Mouse (Mus musculus): ENCODE results near the gene Gm45902. TPM values are rescaled to one million over a fixed set of nuclear protein-coding genes. Genes with fewer than 3 reads are reported as not detected.

The Gm45902 gene
- polyA plus RNA-seq, 1 experiment from 2014 or later, result 5.1 TPM

GRCm38 (mm10) chr2:3499543-3499942 lies 13.0 kb downstream of the Gm45902 start:
- no peak overlapping the region for H3K9ac ChIP-seq (ENCODE audit: low read depth, low read length)
- H3K4me3 ChIP-seq (ENCODE audit: low read depth, low read length), result no peak overlapping the region
- H3K27ac ChIP-seq (ENCODE audit: low read depth, low read length), result no peak overlapping the region
- H3K36me3 ChIP-seq (ENCODE audit: control insufficient read depth, insufficient read depth, low read length), result peaks cover 37% of the 10 kb centered on the region
- no peak overlapping the region for H3K4me2 ChIP-seq
- peak; percentile 68 for ATAC-seq (replicated peaks; ENCODE audit: low FRiP score)
- H3K27me3 ChIP-seq (replicated peaks; ENCODE audit: control insufficient read depth, insufficient read depth, low read length), result no peaks in the 10 kb centered on the region
- H3K9me3 ChIP-seq (ENCODE audit: control insufficient read depth, low read length), result no peaks in the 10 kb centered on the region
- no peak for DNase-seq (ENCODE audit: low spot score)
- H3K4me1 ChIP-seq (replicated peaks; ENCODE audit: control insufficient read depth, insufficient read depth, low read length), result no peaks in the 10 kb centered on the region
- 88% methylated on average over 6 of the region's 6 CpGs for WGBS

GRCm38 (mm10) chr2:3493833-3494409 lies 18.7 kb downstream of the Gm45902 start:
- Histone ChIP-seq H3K36me3 (ENCODE audit: control insufficient read depth, insufficient read depth, low read length) (peaks cover 55% of the 10 kb centered on the region), H3K4me3 (ENCODE audit: low read depth, low read length) (no peak overlapping the region), H3K4me2 (no peak overlapping the region), H3K9me3 (ENCODE audit: control insufficient read depth, low read length) (no peaks in the 10 kb centered on the region), H3K27me3 (replicated peaks; ENCODE audit: control insufficient read depth, insufficient read depth, low read length) (no peaks in the 10 kb centered on the region), H3K9ac (ENCODE audit: low read depth, low read length) (no peak overlapping the region), H3K4me1 (replicated peaks; ENCODE audit: control insufficient read depth, insufficient read depth, low read length) (no peaks in the 10 kb centered on the region), H3K27ac (ENCODE audit: low read depth, low read length) (no peak overlapping the region)
- peak; percentile 87 for ATAC-seq (replicated peaks; ENCODE audit: low FRiP score)
- DNase-seq (ENCODE audit: low spot score), result no peak
- WGBS, result 63% methylated on average over 3 of the region's 3 CpGs

GRCm38 (mm10) chr2:3489816-3490215 lies 22.8 kb downstream of the Gm45902 start:
- Histone ChIP-seq H3K4me2 (no peak overlapping the region), H3K4me1 (replicated peaks; ENCODE audit: control insufficient read depth, insufficient read depth, low read length) (no peaks in the 10 kb centered on the region), H3K36me3 (ENCODE audit: control insufficient read depth, insufficient read depth, low read length) (peaks cover 37% of the 10 kb centered on the region), H3K9me3 (ENCODE audit: control insufficient read depth, low read length) (no peaks in the 10 kb centered on the region), H3K27me3 (replicated peaks; ENCODE audit: control insufficient read depth, insufficient read depth, low read length) (no peaks in the 10 kb centered on the region), H3K4me3 (ENCODE audit: low read depth, low read length) (no peak overlapping the region), H3K27ac (ENCODE audit: low read depth, low read length) (no peak overlapping the region), H3K9ac (ENCODE audit: low read depth, low read length) (no peak overlapping the region)
- ATAC-seq (replicated peaks; ENCODE audit: low FRiP score) (no peak), DNase-seq (ENCODE audit: low spot score) (no peak)
- 93% methylated on average over 3 of the region's 3 CpGs for WGBS

GRCm38 (mm10) chr2:3480239-3480638 lies 32.4 kb downstream of the Gm45902 start:
- ATAC-seq (replicated peaks; ENCODE audit: low FRiP score), result peak; percentile 84

GRCm38 (mm10) chr2:3475746-3476251 lies 36.8 kb downstream of the Gm45902 start:
- H3K36me3 ChIP-seq (ENCODE audit: control insufficient read depth, insufficient read depth, low read length), result 0 out of 2 replicates have a peak, but pooled peaks cover 3% of the 10 kb centered on the region
- no peak overlapping the region for H3K27ac ChIP-seq (ENCODE audit: low read depth, low read length)
- DNase-seq (ENCODE audit: low spot score) (no peak), ATAC-seq (replicated peaks; ENCODE audit: low FRiP score) (no peak)
- H3K4me3 ChIP-seq (ENCODE audit: low read depth, low read length), result no peak overlapping the region
- WGBS, result 66% methylated on average over 3 of the region's 3 CpGs
- H3K4me1 ChIP-seq (replicated peaks; ENCODE audit: control insufficient read depth, insufficient read depth, low read length), result peaks cover 4% of the 10 kb centered on the region; the same call in 1 of the 2 replicates
- peak overlapping the region; percentile 48; the same call in 1 of the 2 replicates for H3K9ac ChIP-seq (ENCODE audit: low read depth, low read length)
- peaks cover 3% of the 10 kb centered on the region; the same call in 1 of the 2 replicates for H3K9me3 ChIP-seq (ENCODE audit: control insufficient read depth, low read length)
- peak overlapping the region; percentile 58 for H3K4me2 ChIP-seq
- no peaks in the 10 kb centered on the region for H3K27me3 ChIP-seq (replicated peaks; ENCODE audit: control insufficient read depth, insufficient read depth, low read length)

More at GRCm38 (mm10) chr2:3480239-3480638, 32.4 kb downstream of the Gm45902 start:
- WGBS, result 36% methylated on average over 3 of the region's 3 CpGs
- no peaks in the 10 kb centered on the region for H3K4me1 ChIP-seq (replicated peaks; ENCODE audit: control insufficient read depth, insufficient read depth, low read length)
- H3K27ac ChIP-seq (ENCODE audit: low read depth, low read length), result no peak overlapping the region
- H3K4me2 ChIP-seq, result 0 out of 2 replicates have a peak overlapping the region, but pooled peaks have one; percentile 12
- no peaks in the 10 kb centered on the region for H3K27me3 ChIP-seq (replicated peaks; ENCODE audit: control insufficient read depth, insufficient read depth, low read length)
- H3K4me3 ChIP-seq (ENCODE audit: low read depth, low read length), result no peak overlapping the region
- H3K9ac ChIP-seq (ENCODE audit: low read depth, low read length), result no peak overlapping the region
- no peak for DNase-seq (ENCODE audit: low spot score)
- peaks cover 3% of the 10 kb centered on the region; the same call in 1 of the 2 replicates for H3K9me3 ChIP-seq (ENCODE audit: control insufficient read depth, low read length)
- H3K36me3 ChIP-seq (ENCODE audit: control insufficient read depth, insufficient read depth, low read length), result no peaks in the 10 kb centered on the region

- H3K4me2 ChIP-seq, result peak within 1 kb of the TSS; percentile 68
- ATAC-seq (replicated peaks; ENCODE audit: low FRiP score), result peak; percentile 97
- 0% methylated on average over 42 of the region's 42 CpGs for WGBS
These were observed 37.7 kb downstream of the Gm45902 start, which contains the start of gene Suv39h2 for GRCm38 (mm10) chr2:3474861-3475283. Suv39h2 (minus strand) TSS chr2:3475031.

GRCm38 (mm10) chr2:3474361-3474805 lies 38.2 kb downstream of the Gm45902 start:
- Histone ChIP-seq H3K27ac (ENCODE audit: low read depth, low read length) (peak overlapping the region; percentile 92), H3K27me3 (replicated peaks; ENCODE audit: control insufficient read depth, insufficient read depth, low read length) (no peaks in the 10 kb centered on the region), H3K4me3 (ENCODE audit: low read depth, low read length) (peak overlapping the region; percentile 93), H3K4me2 (peak overlapping the region; percentile 68), H3K9ac (ENCODE audit: low read depth, low read length) (peak overlapping the region; percentile 93), H3K9me3 (ENCODE audit: control insufficient read depth, low read length) (peaks cover 2% of the 10 kb centered on the region; the same call in 1 of the 2 replicates), H3K36me3 (ENCODE audit: control insufficient read depth, insufficient read depth, low read length) (peaks cover 3% of the 10 kb centered on the region; the same call in 1 of the 2 replicates), H3K4me1 (replicated peaks; ENCODE audit: control insufficient read depth, insufficient read depth, low read length) (peaks cover 4% of the 10 kb centered on the region; the same call in 1 of the 2 replicates)
- DNase-seq (ENCODE audit: low spot score) (peak; percentile 64), ATAC-seq (replicated peaks; ENCODE audit: low FRiP score) (peak; percentile 66)
- WGBS, result under 1% methylated on average over 46 of the region's 46 CpGs

More at GRCm38 (mm10) chr2:3474861-3475283, 37.7 kb downstream of the Gm45902 start, which contains the start of gene Suv39h2:
- Histone ChIP-seq H3K4me1 (replicated peaks; ENCODE audit: control insufficient read depth, insufficient read depth, low read length) (peaks cover 4% of the 10 kb centered on the region; the same call in 1 of the 2 replicates), H3K9ac (ENCODE audit: low read depth, low read length) (peak within 1 kb of the TSS; percentile 93), H3K27me3 (replicated peaks; ENCODE audit: control insufficient read depth, insufficient read depth, low read length) (no peaks in the 10 kb centered on the region), H3K4me3 (ENCODE audit: low read depth, low read length) (peak within 1 kb of the TSS; percentile 93), H3K27ac (ENCODE audit: low read depth, low read length) (peak within 1 kb of the TSS; percentile 92), H3K9me3 (ENCODE audit: control insufficient read depth, low read length) (peaks cover 3% of the 10 kb centered on the region; the same call in 1 of the 2 replicates), H3K36me3 (ENCODE audit: control insufficient read depth, insufficient read depth, low read length) (0 out of 2 replicates have a peak, but pooled peaks cover 3% of the 10 kb centered on the region)
- peak; percentile 98 for DNase-seq (ENCODE audit: low spot score)

GRCm38 (mm10) chr2:3473891-3474290 lies 38.7 kb downstream of the Gm45902 start:
- no peaks in the 10 kb centered on the region for H3K27me3 ChIP-seq (replicated peaks; ENCODE audit: control insufficient read depth, insufficient read depth, low read length)
- DNase-seq (ENCODE audit: low spot score) (no peak), ATAC-seq (replicated peaks; ENCODE audit: low FRiP score) (peak; percentile 43; the same call in 1 of the 2 replicates)
- under 1% methylated on average over 12 of the region's 12 CpGs for WGBS
- H3K36me3 ChIP-seq (ENCODE audit: control insufficient read depth, insufficient read depth, low read length), result peaks cover 3% of the 10 kb centered on the region; the same call in 1 of the 2 replicates
- peak overlapping the region; percentile 93 for H3K4me3 ChIP-seq (ENCODE audit: low read depth, low read length)
- peak overlapping the region; percentile 68 for H3K4me2 ChIP-seq
- H3K4me1 ChIP-seq (replicated peaks; ENCODE audit: control insufficient read depth, insufficient read depth, low read length), result peaks cover 4% of the 10 kb centered on the region; the same call in 1 of the 2 replicates
- H3K27ac ChIP-seq (ENCODE audit: low read depth, low read length), result peak overlapping the region; percentile 92
- H3K9ac ChIP-seq (ENCODE audit: low read depth, low read length), result peak overlapping the region; percentile 93
- H3K9me3 ChIP-seq (ENCODE audit: control insufficient read depth, low read length), result no peaks in the 10 kb centered on the region
